Mouse (Mus musculus) heart, postnatal 0 days (tissue): Measurements from ENCODE around the gene Ube2g2. TPM values are rescaled to one million over a fixed set of nuclear protein-coding genes. Genes with fewer than 3 reads are reported as not detected.

Experiments
- ATAC-seq: fragments of 200-750 bp; cut with Nextera tagmentation; 2 replicates; pipeline ENCODE4 v1.8.0; 2017; ENCODE audit warnings: low read depth, moderate number of reproducible peaks, moderate library complexity; ENCODE audit not compliant: insufficient read depth
- DNase-seq: peaks from one replicate; pipeline ENCODE4 v3.0.0-alpha.2; 2016; ENCODE audit warnings: low spot score
- H3K27ac ChIP-seq: fragments of 300-500 bp; sonication (generic); 2 replicates; pipeline ENCODE4 v1.5.1; 2014; ENCODE audit warnings: low read depth, mild to moderate bottlenecking
- H3K27me3 ChIP-seq: fragments of 300-500 bp; sonication (generic); 2 replicates; pipeline ENCODE4 v1.6.1; 2014; ENCODE audit warnings: low read length, mixed read lengths; ENCODE audit not compliant: control insufficient read depth, insufficient read depth
- H3K36me3 ChIP-seq: fragments of 300-500 bp; sonication (generic); replicated peaks from 2 replicates; pipeline ENCODE4 v1.6.1; 2014; ENCODE audit warnings: low read length, mixed read lengths; ENCODE audit not compliant: control insufficient read depth, insufficient read depth
- H3K4me1 ChIP-seq: fragments of 300-500 bp; sonication (generic); 2 replicates; pipeline ENCODE4 v1.6.1; 2014; ENCODE audit warnings: antibody characterized with exemption; ENCODE audit not compliant: control insufficient read depth, insufficient read depth
- H3K4me2 ChIP-seq: fragments of 300-500 bp; sonication (generic); 2 replicates; pipeline ENCODE4 v1.6.1; 2014; ENCODE audit warnings: low read depth, mild to moderate bottlenecking, low read length, moderate library complexity
- H3K4me3 ChIP-seq: fragments of 300-500 bp; sonication (generic); 2 replicates; pipeline ENCODE4 v1.5.1; 2014; ENCODE audit warnings: low read depth, low read length
- H3K9ac ChIP-seq: fragments of 300-500 bp; sonication (generic); replicated peaks from 2 replicates; pipeline ENCODE4 v1.6.1; 2014; ENCODE audit warnings: low read depth, low read length, mixed read lengths
- H3K9me3 ChIP-seq: fragments of 300-500 bp; sonication (generic); replicated peaks from 2 replicates; pipeline ENCODE4 v1.6.1; 2016; ENCODE audit warnings: low read length; ENCODE audit not compliant: control insufficient read depth
- CTCF ChIP-seq: IDR thresholded peaks from 2 replicates; pipeline ENCODE4 v1.5.1; 2016; ENCODE audit warnings: antibody characterized with exemption, control low read depth, low read depth
- EP300 ChIP-seq: IDR thresholded peaks from 2 replicates; pipeline ENCODE4 v1.6.1; 2016; ENCODE audit warnings: antibody characterized with exemption, low read depth
- WGBS: fragments of 180-500 bp; shearing (Covaris S2); extraction: QIAGEN DNeasy Blood & Tissue Kit; methylation state at CpG from one replicate; pipeline ENCODE4 v1.1.7; 2014; 5-methylcytosine and 5-hydroxymethylcytosine counted together
- polyA plus RNA-seq: library from polyadenylated mRNA; unstranded; fragments of >200 nt; fragmentation: Nextera tagmentation; extraction: Ambion mirVana; gene quantifications from 2 replicates; pipeline ENCODE4 v1.2.1, GENCODE M21; 2015
- total RNA-seq: library from RNA; depleted of rRNA; stranded (reverse); fragments of >200 nt; gene quantifications from 2 replicates; pipeline ENCODE4 v1.2.3, GENCODE M21; 2014; ENCODE audit warnings: low replicate concordance

Ube2g2 gene
- total and polyA plus RNA-seq, 2 experiments from 2014 or later = 56.4 to 71.8 TPM

DNA sequence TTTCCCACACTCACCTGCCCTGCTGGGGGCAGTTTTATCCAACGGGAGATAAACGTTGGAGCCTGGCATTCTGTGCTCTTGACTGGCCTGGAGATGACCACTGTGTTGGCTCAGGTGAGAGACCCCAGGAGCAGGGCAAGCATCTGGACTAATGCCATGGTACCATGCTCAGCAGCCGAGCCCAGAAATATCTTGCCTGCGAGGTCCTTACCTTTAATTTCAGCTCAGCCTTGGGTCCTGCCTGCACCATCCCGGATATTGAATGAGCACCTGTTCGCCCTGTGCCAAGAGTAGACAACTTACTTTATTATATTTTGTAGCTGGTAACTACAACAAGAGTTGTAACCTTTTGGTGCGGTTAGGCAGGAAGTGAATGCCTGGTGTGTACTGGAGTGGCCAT is 15.2 kb upstream of the Ube2g2 start:
- Histone ChIP-seq H3K36me3 (peaks cover 23% of the 10 kb centered on the region), H3K9ac (peak overlapping the region; percentile 82), H3K4me2 (peak overlapping the region; percentile 93), H3K4me1 (peaks cover 8% of the 10 kb centered on the region), H3K27me3 (no peaks in the 10 kb centered on the region), H3K27ac (peak overlapping the region; percentile 97), H3K9me3 (no peaks in the 10 kb centered on the region), H3K4me3 (peak overlapping the region; percentile 72)
- no peak for DNase-seq
- TF ChIP-seq EP300 (no peak), CTCF (no peak)
- no peak for ATAC-seq
- WGBS = 26% methylated on average over 7 of the region's 7 CpGs

DNA sequence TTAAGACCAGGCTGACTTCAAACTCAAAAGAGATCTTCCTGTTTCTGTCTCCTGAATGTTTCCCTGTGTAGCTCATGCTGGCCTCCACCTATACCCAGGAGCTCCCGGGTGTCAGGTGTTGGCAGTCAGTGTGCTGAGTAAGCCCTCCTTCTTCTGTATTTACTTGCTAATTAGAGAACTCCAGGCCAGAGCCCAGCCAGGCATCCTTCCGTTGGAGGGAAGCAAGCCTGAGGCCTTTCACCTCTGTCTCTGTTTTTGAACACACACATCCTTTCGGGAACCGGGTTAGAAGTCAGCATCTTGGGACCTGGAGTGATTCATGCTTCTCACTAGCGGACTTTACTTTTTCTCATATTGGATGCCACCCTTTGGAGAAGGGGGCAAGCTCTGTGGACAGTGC is 14.6 kb upstream of the Ube2g2 start:
- Histone ChIP-seq H3K4me3 (peak overlapping the region; percentile 72), H3K27me3 (no peaks in the 10 kb centered on the region), H3K4me2 (peak overlapping the region; percentile 93), H3K4me1 (peaks cover 8% of the 10 kb centered on the region), H3K36me3 (peaks cover 29% of the 10 kb centered on the region), H3K27ac (peak overlapping the region; percentile 97), H3K9me3 (no peaks in the 10 kb centered on the region), H3K9ac (0 out of 2 replicates have a peak overlapping the region, but pooled peaks have one; percentile 82)
- 61% methylated on average over 5 of the region's 5 CpGs for WGBS
- ATAC-seq (no peak), DNase-seq (no peak)
- TF ChIP-seq EP300 = no peak
- no peak for TF ChIP-seq CTCF

DNA sequence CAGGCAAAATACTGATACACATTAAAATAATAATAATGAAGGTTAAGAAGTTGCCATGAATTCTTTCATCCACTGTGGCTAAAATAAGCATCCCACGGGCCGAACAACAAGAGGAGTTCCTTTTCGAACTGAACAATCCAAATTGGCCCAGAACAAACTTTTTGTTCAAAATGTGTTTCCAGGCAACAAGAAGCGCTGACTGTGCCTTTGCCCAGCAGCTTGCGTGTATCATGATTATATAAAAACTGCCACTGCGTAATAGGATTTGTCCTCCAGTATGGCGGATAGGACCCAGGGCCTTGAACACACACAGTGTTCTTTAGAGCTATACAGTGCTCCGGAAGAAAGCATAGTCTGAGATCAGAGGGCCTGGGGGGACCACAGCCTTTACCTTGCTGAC is 13.5 kb upstream of the Ube2g2 start:
- peaks cover 32% of the 10 kb centered on the region for H3K36me3 ChIP-seq
- 93% methylated on average over 8 of the region's 8 CpGs for WGBS
- no peak for ATAC-seq

DNA sequence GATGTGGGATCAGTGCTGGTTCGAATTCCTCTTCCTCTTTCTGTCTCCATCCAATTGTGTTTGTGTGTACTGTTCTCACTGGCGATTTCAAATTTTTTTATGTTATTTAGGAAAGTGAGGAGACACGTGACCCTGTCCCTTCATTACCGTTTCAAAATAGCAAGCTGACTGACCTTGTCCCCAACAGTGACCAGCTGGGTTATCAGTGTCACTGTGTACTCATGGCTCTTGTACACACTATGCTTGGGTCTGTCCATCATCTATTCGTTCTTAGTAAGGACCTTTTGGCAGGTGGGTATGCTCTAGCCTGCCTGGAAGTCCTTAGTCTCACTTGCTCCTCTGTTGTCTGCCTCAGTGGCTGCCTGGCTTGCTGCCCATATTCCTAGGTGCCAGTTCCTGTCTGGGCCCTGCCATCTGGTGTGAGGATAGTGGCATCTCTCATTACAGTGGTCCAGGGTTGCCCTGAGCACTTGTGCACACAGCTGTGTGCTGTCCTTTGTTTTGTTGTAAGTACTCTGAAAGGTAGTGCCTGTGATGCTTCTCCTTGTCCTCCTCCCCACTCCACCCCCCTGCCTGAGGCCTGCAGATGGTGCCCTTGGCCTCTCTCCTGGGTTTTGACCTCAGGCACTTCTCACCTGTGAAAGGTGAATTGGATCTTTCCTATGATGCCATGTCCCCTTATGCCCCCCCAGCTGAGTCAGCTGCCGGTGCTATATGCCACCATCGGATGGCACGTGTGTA is 11.7 kb upstream of the Ube2g2 start:
- ATAC-seq (no peak), DNase-seq (no peak)
- H3K9me3 ChIP-seq = no peaks in the 10 kb centered on the region
- no peak overlapping the region for H3K4me2 ChIP-seq
- H3K9ac ChIP-seq = no peak overlapping the region
- H3K27me3 ChIP-seq = no peaks in the 10 kb centered on the region
- H3K4me3 ChIP-seq = no peak overlapping the region
- 78% methylated on average over 8 of the region's 8 CpGs for WGBS
- no peak for TF ChIP-seq EP300
- TF ChIP-seq CTCF = no peak
- peaks cover 49% of the 10 kb centered on the region for H3K36me3 ChIP-seq
- H3K27ac ChIP-seq = no peak overlapping the region
- H3K4me1 ChIP-seq = peaks cover 8% of the 10 kb centered on the region

More for the DNA sequence above, 13.5 kb upstream of the Ube2g2 start:
- DNase-seq = no peak
- TF ChIP-seq EP300 (no peak), CTCF (no peak)
- Histone ChIP-seq H3K27me3 (no peaks in the 10 kb centered on the region), H3K9ac (no peak overlapping the region), H3K4me2 (no peak overlapping the region), H3K9me3 (no peaks in the 10 kb centered on the region), H3K4me3 (no peak overlapping the region), H3K27ac (no peak overlapping the region), H3K4me1 (peaks cover 8% of the 10 kb centered on the region)

DNA sequence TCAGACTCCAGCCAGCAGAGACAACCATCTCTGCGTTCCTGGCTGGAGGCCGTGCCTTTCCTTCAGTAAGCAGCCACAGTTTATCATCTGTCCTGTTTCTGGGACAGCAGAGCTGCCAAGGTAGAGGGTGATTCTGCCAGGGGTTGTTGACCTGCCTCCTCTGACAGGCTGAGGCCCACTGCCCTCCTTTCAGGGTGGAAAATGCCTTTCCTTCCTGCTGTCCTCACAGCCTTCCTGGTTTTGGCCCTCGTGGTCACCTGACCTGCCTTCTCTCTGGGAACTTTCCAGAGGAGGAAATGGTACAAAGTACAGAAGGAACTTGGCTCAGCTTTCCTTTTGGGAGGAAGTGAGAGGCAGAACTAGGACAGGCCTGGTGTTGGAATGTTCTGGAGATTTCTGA is 8.7 kb upstream of the Ube2g2 start:
- WGBS = 42% methylated on average over 3 of the region's 3 CpGs
- TF ChIP-seq EP300 = no peak; the same call in 1 of the 2 replicates
- no peak for TF ChIP-seq CTCF
- no peak overlapping the region for H3K4me2 ChIP-seq
- no peaks in the 10 kb centered on the region for H3K27me3 ChIP-seq
- H3K27ac ChIP-seq = peak overlapping the region; percentile 81
- H3K4me3 ChIP-seq = no peak overlapping the region
- H3K9me3 ChIP-seq = no peaks in the 10 kb centered on the region
- peak; percentile 81 for DNase-seq
- no peaks in the 10 kb centered on the region; the same call in 1 of the 2 replicates for H3K4me1 ChIP-seq
- peaks cover 78% of the 10 kb centered on the region for H3K36me3 ChIP-seq
- ATAC-seq = peak; percentile 81
- no peak overlapping the region for H3K9ac ChIP-seq

DNA sequence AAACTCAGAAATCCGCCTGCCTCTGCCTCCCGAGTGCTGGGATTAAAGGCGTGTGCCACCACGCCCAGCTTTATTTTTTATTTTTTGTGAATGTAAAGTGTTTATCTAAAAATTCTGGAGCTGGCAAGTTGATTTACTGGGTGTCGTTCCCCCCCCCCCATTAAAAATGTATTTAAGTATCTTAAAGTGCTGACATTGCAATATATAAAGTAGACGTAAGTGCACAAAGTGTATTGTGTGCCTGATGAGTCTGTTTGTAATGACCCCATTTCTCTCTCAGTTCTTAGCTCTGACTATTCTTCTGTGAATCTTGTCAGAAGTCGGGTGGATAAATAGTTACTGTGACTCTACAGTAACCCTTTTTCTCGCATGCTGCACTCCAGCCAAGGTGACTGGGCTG is 6.4 kb upstream of the Ube2g2 start:
- H3K4me1 ChIP-seq = no peaks in the 10 kb centered on the region; the same call in 1 of the 2 replicates
- no peak overlapping the region for H3K4me2 ChIP-seq
- H3K27me3 ChIP-seq = no peaks in the 10 kb centered on the region
- no peaks in the 10 kb centered on the region for H3K9me3 ChIP-seq
- H3K9ac ChIP-seq = no peak overlapping the region
- peaks cover 71% of the 10 kb centered on the region for H3K36me3 ChIP-seq
- no peak overlapping the region for H3K27ac ChIP-seq
- no peak overlapping the region for H3K4me3 ChIP-seq
- WGBS = 90% methylated on average over 8 of the region's 8 CpGs
- ATAC-seq (no peak), DNase-seq (no peak)
- TF ChIP-seq CTCF (no peak), EP300 (no peak)
